Mouse (Mus musculus): ENCODE data around the gene Efs. TPM values are rescaled to one million over a fixed set of nuclear protein-coding genes. Genes with fewer than 3 reads are reported as not detected.

The Efs gene
- total RNA-seq, 2 experiments from 2014 or later = 13.2 to 13.9 TPM

GRCm38 (mm10) chr14:54876539-54877047, 49.3 kb downstream of the Efs start:
- peak; percentile 77 to 85 for DNase-seq (ENCODE audit: low spot score in 2 of 2)

- no peak for DNase-seq (ENCODE audit: low spot score in 2 of 2)
Observed at GRCm38 (mm10) chr14:54875844-54876538, 49.9 kb downstream of the Efs start.

GRCm38 (mm10) chr14:54874165-54874564, 51.8 kb downstream of the Efs start:
- no peak for DNase-seq (ENCODE audit: low spot score in 2 of 2)

GRCm38 (mm10) chr14:54870861-54871260, 55.1 kb downstream of the Efs start, which contains the start of gene Homez:
Gene Homez (minus strand): TSS chr14:54870961.
- DNase-seq (ENCODE audit: low spot score in 2 of 2) = no peak

GRCm38 (mm10) chr14:54868026-54868425, 57.9 kb downstream of the Efs start:
- no peak for DNase-seq (ENCODE audit: low spot score in 2 of 2)

GRCm38 (mm10) chr14:54866936-54867335, 59.0 kb downstream of the Efs start:
- DNase-seq (ENCODE audit: low spot score in 2 of 2) = no peak

Small RNA genes lying within 50 kb of the gene (microRNA-seq; reads per million reads assigned to microRNA genes)
- gene Mir208a (not detected), gene Mir208b (5.0 reads per million, percentile 14 among the genes with 10 or more reads in this experiment)

Other genes with a start within 250 kb of the Efs start
- 10 to 100 TPM; 38.2 to 43.0 TPM for gene 1700123O20Rik, start 239.9 kb downstream of the Efs start, total RNA-seq (2021)
- gene Acin1, start 239.2 kb downstream of the Efs start, total RNA-seq (2021) = 100 to 1,000 TPM; 252 to 273 TPM
- gene Gm29776, start 227.3 kb downstream of the Efs start, total RNA-seq (2021) = under 1 TPM; 0.11 TPM
- 1 to 10 TPM in 1 of 2 experiments, under 1 TPM in 1; 0.78 to 1.6 TPM for gene Cebpe, start 214.0 kb downstream of the Efs start, total RNA-seq (2021)
- 10 to 100 TPM; 60.0 to 66.7 TPM for gene Slc7a8, start 144.2 kb downstream of the Efs start, total RNA-seq (2021)
- gene Rnf212b, start 112.0 kb downstream of the Efs start, total RNA-seq (2021) = under 1 TPM; 0.37 to 0.42 TPM
- 10 to 100 TPM; 17.9 to 18.3 TPM for gene Homez, start 55.2 kb downstream of the Efs start, total RNA-seq (2021)
- 10 to 100 TPM; 16.9 to 21.0 TPM for gene Ppp1r3e, start 48.6 kb downstream of the Efs start, total RNA-seq (2021)
- gene Bcl2l2, start 42.7 kb downstream of the Efs start, total RNA-seq (2021) = 10 to 100 TPM; 55.3 to 65.3 TPM
- 10 to 100 TPM in 1 of 2 experiments, 1 to 10 TPM in 1; 5.5 to 13.0 TPM for gene Gm20521, start 42.7 kb downstream of the Efs start, total RNA-seq (2021)
- gene Pabpn1, start 33.6 kb downstream of the Efs start, total RNA-seq (2021) = 100 to 1,000 TPM; 334 to 350 TPM
- gene Slc22a17, start 13.0 kb downstream of the Efs start, total RNA-seq (2021) = 10 to 100 TPM; 63.7 to 68.4 TPM
- not detected for gene Il25, start 6.6 kb upstream of the Efs start, total RNA-seq (2021)
- 1 to 10 TPM; 2.4 to 3.8 TPM for gene Cmtm5, start 10.1 kb upstream of the Efs start, total RNA-seq (2021)
- gene Myh6, start 40.8 kb upstream of the Efs start, total RNA-seq (2021) = 1 to 10 TPM in 1 of 2 experiments, under 1 TPM in 1; 0.81 to 4.9 TPM
- not detected for gene Gm17428, start 50.8 kb upstream of the Efs start, total RNA-seq (2021)
- gene Myh7, start 68.5 kb upstream of the Efs start, total RNA-seq (2021) = 10 to 100 TPM in 1 of 2 experiments, 1 to 10 TPM in 1; 5.3 to 21.8 TPM
- gene Ngdn, start 89.3 kb upstream of the Efs start, total RNA-seq (2021) = 10 to 100 TPM; 44.2 to 47.5 TPM
- 10 to 100 TPM; 11.9 to 13.5 TPM for gene Zfhx2, start 166.2 kb upstream of the Efs start, total RNA-seq (2021)
- 10 to 100 TPM; 21.0 to 21.3 TPM for gene Thtpa, start 168.7 kb upstream of the Efs start, total RNA-seq (2021)
- gene Ap1g2, start 180.5 kb upstream of the Efs start, total RNA-seq (2021) = 10 to 100 TPM; 30.3 to 34.0 TPM
- gene Jph4, start 190.8 kb upstream of the Efs start, total RNA-seq (2021) = 10 to 100 TPM; 11.9 to 14.8 TPM